Mouse (Mus musculus): ENCODE data around the gene Tcf7l2. TPM values are rescaled to one million over a fixed set of nuclear protein-coding genes. Genes with fewer than 3 reads are reported as not detected.

Tcf7l2 gene
- polyA plus RNA-seq, 1 experiment: 6.2 TPM

GRCm38 (mm10) chr19:55757403-55757802 lies 15.8 kb downstream of the Tcf7l2 start:
- Histone ChIP-seq H3K27ac (ENCODE audit: control insufficient read depth, insufficient read depth, low read depth, low read length) (no peak overlapping the region), H3K4me1 (ENCODE audit: control insufficient read depth, insufficient read depth, low read length) (no peaks in the 10 kb centered on the region), H3K4me3 (ENCODE audit: control insufficient read depth, low read depth, low read length) (no peak overlapping the region), H3K27me3 (ENCODE audit: control insufficient read depth, insufficient read depth, low read length) (no peaks in the 10 kb centered on the region), H3K36me3 (ENCODE audit: control insufficient read depth, insufficient read depth, low read length) (no peaks in the 10 kb centered on the region)
- TF ChIP-seq POLR2A (IDR thresholded peaks at IDR 0.05; ENCODE audit: control insufficient read depth, low read depth, low read length): no peak
- no peak for TF ChIP-seq CTCF (IDR thresholded peaks at IDR 0.05; ENCODE audit: control insufficient read depth, insufficient read depth, insufficient replicate concordance, low read depth, low read length)

- no peak overlapping the region for H3K4me3 ChIP-seq (ENCODE audit: control insufficient read depth, low read depth, low read length)
- H3K27me3 ChIP-seq (ENCODE audit: control insufficient read depth, insufficient read depth, low read length): no peaks in the 10 kb centered on the region
- no peaks in the 10 kb centered on the region for H3K4me1 ChIP-seq (ENCODE audit: control insufficient read depth, insufficient read depth, low read length)
- TF ChIP-seq CTCF (IDR thresholded peaks at IDR 0.05; ENCODE audit: control insufficient read depth, insufficient read depth, insufficient replicate concordance, low read depth, low read length): no peak
- TF ChIP-seq POLR2A (IDR thresholded peaks at IDR 0.05; ENCODE audit: control insufficient read depth, low read depth, low read length): no peak
- no peak overlapping the region for H3K27ac ChIP-seq (ENCODE audit: control insufficient read depth, insufficient read depth, low read depth, low read length)
- no peaks in the 10 kb centered on the region for H3K36me3 ChIP-seq (ENCODE audit: control insufficient read depth, insufficient read depth, low read length)
These were observed 16.5 kb downstream of the Tcf7l2 start for GRCm38 (mm10) chr19:55758158-55758557.

- H3K4me3 ChIP-seq (ENCODE audit: control insufficient read depth, low read depth, low read length): no peak overlapping the region
- no peak for TF ChIP-seq CTCF (IDR thresholded peaks at IDR 0.05; ENCODE audit: control insufficient read depth, insufficient read depth, insufficient replicate concordance, low read depth, low read length)
- no peak for TF ChIP-seq POLR2A (IDR thresholded peaks at IDR 0.05; ENCODE audit: control insufficient read depth, low read depth, low read length)
- H3K4me1 ChIP-seq (ENCODE audit: control insufficient read depth, insufficient read depth, low read length): no peaks in the 10 kb centered on the region
- no peaks in the 10 kb centered on the region for H3K27me3 ChIP-seq (ENCODE audit: control insufficient read depth, insufficient read depth, low read length)
- no peak overlapping the region for H3K27ac ChIP-seq (ENCODE audit: control insufficient read depth, insufficient read depth, low read depth, low read length)
- H3K36me3 ChIP-seq (ENCODE audit: control insufficient read depth, insufficient read depth, low read length): no peaks in the 10 kb centered on the region
These were observed 17.4 kb downstream of the Tcf7l2 start for GRCm38 (mm10) chr19:55759006-55759405.

- no peaks in the 10 kb centered on the region for H3K4me1 ChIP-seq (ENCODE audit: control insufficient read depth, insufficient read depth, low read length)
- no peak overlapping the region for H3K27ac ChIP-seq (ENCODE audit: control insufficient read depth, insufficient read depth, low read depth, low read length)
- no peak for TF ChIP-seq CTCF (IDR thresholded peaks at IDR 0.05; ENCODE audit: control insufficient read depth, insufficient read depth, insufficient replicate concordance, low read depth, low read length)
- TF ChIP-seq POLR2A (IDR thresholded peaks at IDR 0.05; ENCODE audit: control insufficient read depth, low read depth, low read length): no peak
- H3K27me3 ChIP-seq (ENCODE audit: control insufficient read depth, insufficient read depth, low read length): no peaks in the 10 kb centered on the region
- H3K36me3 ChIP-seq (ENCODE audit: control insufficient read depth, insufficient read depth, low read length): no peaks in the 10 kb centered on the region
- H3K4me3 ChIP-seq (ENCODE audit: control insufficient read depth, low read depth, low read length): no peak overlapping the region
These were observed 19.5 kb downstream of the Tcf7l2 start for GRCm38 (mm10) chr19:55761086-55761485.

GRCm38 (mm10) chr19:55762187-55762586 lies 20.6 kb downstream of the Tcf7l2 start:
- no peak overlapping the region for H3K4me3 ChIP-seq (ENCODE audit: control insufficient read depth, low read depth, low read length)
- H3K27me3 ChIP-seq (ENCODE audit: control insufficient read depth, insufficient read depth, low read length): no peaks in the 10 kb centered on the region
- no peak overlapping the region for H3K27ac ChIP-seq (ENCODE audit: control insufficient read depth, insufficient read depth, low read depth, low read length)
- no peaks in the 10 kb centered on the region for H3K36me3 ChIP-seq (ENCODE audit: control insufficient read depth, insufficient read depth, low read length)
- no peak for TF ChIP-seq POLR2A (IDR thresholded peaks at IDR 0.05; ENCODE audit: control insufficient read depth, low read depth, low read length)
- TF ChIP-seq CTCF (IDR thresholded peaks at IDR 0.05; ENCODE audit: control insufficient read depth, insufficient read depth, insufficient replicate concordance, low read depth, low read length): no peak
- no peaks in the 10 kb centered on the region for H3K4me1 ChIP-seq (ENCODE audit: control insufficient read depth, insufficient read depth, low read length)

GRCm38 (mm10) chr19:55765814-55766213 lies 24.2 kb downstream of the Tcf7l2 start:
- H3K27ac ChIP-seq (ENCODE audit: control insufficient read depth, insufficient read depth, low read depth, low read length): no peak overlapping the region
- TF ChIP-seq POLR2A (IDR thresholded peaks at IDR 0.05; ENCODE audit: control insufficient read depth, low read depth, low read length): no peak
- TF ChIP-seq CTCF (IDR thresholded peaks at IDR 0.05; ENCODE audit: control insufficient read depth, insufficient read depth, insufficient replicate concordance, low read depth, low read length): no peak
- H3K4me1 ChIP-seq (ENCODE audit: control insufficient read depth, insufficient read depth, low read length): no peaks in the 10 kb centered on the region
- no peaks in the 10 kb centered on the region for H3K36me3 ChIP-seq (ENCODE audit: control insufficient read depth, insufficient read depth, low read length)
- H3K27me3 ChIP-seq (ENCODE audit: control insufficient read depth, insufficient read depth, low read length): no peaks in the 10 kb centered on the region
- no peak overlapping the region for H3K4me3 ChIP-seq (ENCODE audit: control insufficient read depth, low read depth, low read length)

GRCm38 (mm10) chr19:55767104-55767503 lies 25.5 kb downstream of the Tcf7l2 start:
- H3K27ac ChIP-seq (ENCODE audit: control insufficient read depth, insufficient read depth, low read depth, low read length): no peak overlapping the region
- TF ChIP-seq POLR2A (IDR thresholded peaks at IDR 0.05; ENCODE audit: control insufficient read depth, low read depth, low read length): no peak
- no peak for TF ChIP-seq CTCF (IDR thresholded peaks at IDR 0.05; ENCODE audit: control insufficient read depth, insufficient read depth, insufficient replicate concordance, low read depth, low read length)

GRCm38 (mm10) chr19:55767579-55767978 lies 26.0 kb downstream of the Tcf7l2 start:
- H3K27me3 ChIP-seq (ENCODE audit: control insufficient read depth, insufficient read depth, low read length): no peaks in the 10 kb centered on the region
- H3K36me3 ChIP-seq (ENCODE audit: control insufficient read depth, insufficient read depth, low read length): no peaks in the 10 kb centered on the region
- H3K4me1 ChIP-seq (ENCODE audit: control insufficient read depth, insufficient read depth, low read length): no peaks in the 10 kb centered on the region
- no peak overlapping the region for H3K4me3 ChIP-seq (ENCODE audit: control insufficient read depth, low read depth, low read length)
- TF ChIP-seq CTCF (IDR thresholded peaks at IDR 0.05; ENCODE audit: control insufficient read depth, insufficient read depth, insufficient replicate concordance, low read depth, low read length) (no peak), POLR2A (IDR thresholded peaks at IDR 0.05; ENCODE audit: control insufficient read depth, low read depth, low read length) (no peak)
- H3K27ac ChIP-seq (ENCODE audit: control insufficient read depth, insufficient read depth, low read depth, low read length): no peak overlapping the region

More at GRCm38 (mm10) chr19:55767104-55767503, 25.5 kb downstream of the Tcf7l2 start:
- Histone ChIP-seq H3K27me3 (ENCODE audit: control insufficient read depth, insufficient read depth, low read length) (no peaks in the 10 kb centered on the region), H3K4me1 (ENCODE audit: control insufficient read depth, insufficient read depth, low read length) (no peaks in the 10 kb centered on the region), H3K4me3 (ENCODE audit: control insufficient read depth, low read depth, low read length) (no peak overlapping the region), H3K36me3 (ENCODE audit: control insufficient read depth, insufficient read depth, low read length) (no peaks in the 10 kb centered on the region)

Data from testis, adult 2 months (tissue).